Comparison of ENCODE assay signal across 13 mouse cellular contexts in genomic region chr11:106994246-106995085, GRCm38 (mm10). TPM values are rescaled to one million over a fixed set of nuclear protein-coding genes. Genes with fewer than 3 reads are reported as not detected.
DNase-seq lines count a peak whose midpoint lies in the region; ATAC-seq and TF ChIP-seq lines count a peak whose summit lies in the region.
"Had no signal": no experiment of that assay in that cellular context is flagged by ENCODE, and none has a peak within 500 bp of the region (broad histone marks: within the 10 kb centered on the region; RNA-seq: fewer than 3 reads in every experiment).

No protein-coding gene starts in this region.

- no peak overlapping the region for H3K4me2 ChIP-seq in heart, embryonic 12.5 days
- peak overlapping the region; percentile 59 for H3K4me2 ChIP-seq in liver, embryonic 15.5 days
- H3K4me2 ChIP-seq: hindbrain, embryonic 15.5 days; neural tube, embryonic 13.5 days had no signal

- 24% methylated on average over 3 of the region's 3 CpGs for WGBS in heart, embryonic 12.5 days
- 18% methylated on average over 3 of the region's 3 CpGs for WGBS in liver, embryonic 15.5 days (ENCODE audit: insufficient replicate concordance)

- no peak for TF ChIP-seq POLR2A in ES-Bruce4 (IDR thresholded peaks at IDR 0.05; ENCODE audit: insufficient read depth, low read length)

- H3K27ac ChIP-seq in ES-Bruce4 (ENCODE audit: insufficient read depth, low read length): peak overlapping the region; percentile 45; the same call in 1 of the 2 replicates
- H3K27ac ChIP-seq in heart, embryonic 12.5 days (ENCODE audit: poor library complexity, severe bottlenecking): peak overlapping the region; percentile 5; the same call in 1 of the 2 replicates
- H3K27ac ChIP-seq in liver, embryonic 15.5 days (replicated peaks): peak overlapping the region; percentile 48
- H3K27ac ChIP-seq: hindbrain, embryonic 15.5 days; midbrain, embryonic 10.5 days; neural tube, embryonic 13.5 days had no signal

- no peak for TF ChIP-seq EP300 in ES-Bruce4 (IDR thresholded peaks at IDR 0.05; ENCODE audit: insufficient read depth, low read depth, low read length)

- H3K27me3 ChIP-seq in ES-Bruce4 (ENCODE audit: control insufficient read depth, insufficient read depth, low read length, poor library complexity, severe bottlenecking): no peaks in the 10 kb centered on the region
- H3K27me3 ChIP-seq in heart, embryonic 12.5 days (replicated peaks): no peaks in the 10 kb centered on the region
- H3K27me3 ChIP-seq in liver, embryonic 15.5 days: no peaks in the 10 kb centered on the region
- H3K27me3 ChIP-seq: hindbrain, embryonic 15.5 days; neural tube, embryonic 13.5 days had no signal

- peaks cover 89% of the 10 kb centered on the region for H3K36me3 ChIP-seq in ES-Bruce4 (ENCODE audit: control insufficient read depth, insufficient read depth, low read length, poor library complexity, severe bottlenecking)
- H3K36me3 ChIP-seq in heart, embryonic 12.5 days: peaks cover 73% of the 10 kb centered on the region
- peaks cover 79% of the 10 kb centered on the region for H3K36me3 ChIP-seq in liver, embryonic 15.5 days (replicated peaks)

- DNase-seq in 416B (ENCODE audit: low read depth): peak; percentile 82
- no peak for DNase-seq in kidney, postnatal 14 days
- DNase-seq in ovary, adult 18-20 months (ENCODE audit: low spot score): no peak
- DNase-seq in yolk sac, embryonic 10.5 days (ENCODE audit: low spot score): no peak
- no peak for DNase-seq in thymus, adult 18-20 months
- DNase-seq: cerebellum, adult 18-20 months; right cerebral cortex, postnatal 14 days had no signal

- H3K4me3 ChIP-seq in ES-Bruce4 (ENCODE audit: low read depth, low read length): no peak overlapping the region
- no peak overlapping the region for H3K4me3 ChIP-seq in heart, embryonic 12.5 days
- no peak overlapping the region; the same call in 1 of the 2 replicates for H3K4me3 ChIP-seq in liver, embryonic 15.5 days (replicated peaks)
- H3K4me3 ChIP-seq: hindbrain, embryonic 15.5 days; midbrain, embryonic 10.5 days; neural tube, embryonic 13.5 days had no signal

- TF ChIP-seq CTCF in ES-Bruce4 (IDR thresholded peaks at IDR 0.05; ENCODE audit: low read depth, low read length): no peak

- no peaks in the 10 kb centered on the region for H3K9me3 ChIP-seq in ES-Bruce4 (replicated peaks; ENCODE audit: control insufficient read depth, insufficient read depth, low read length, poor library complexity, severe bottlenecking)
- no peaks in the 10 kb centered on the region for H3K9me3 ChIP-seq in heart, embryonic 12.5 days (replicated peaks)
- no peaks in the 10 kb centered on the region for H3K9me3 ChIP-seq in liver, embryonic 15.5 days (replicated peaks)
- H3K9me3 ChIP-seq: hindbrain, embryonic 15.5 days; midbrain, embryonic 10.5 days; neural tube, embryonic 13.5 days had no signal

- H3K9ac ChIP-seq in ES-Bruce4 (ENCODE audit: low read depth, poor library complexity, severe bottlenecking): no peak overlapping the region
- no peak overlapping the region for H3K9ac ChIP-seq in heart, embryonic 12.5 days
- H3K9ac ChIP-seq in liver, embryonic 15.5 days: no peak overlapping the region
- H3K9ac ChIP-seq: hindbrain, embryonic 15.5 days; neural tube, embryonic 13.5 days had no signal

- no peaks in the 10 kb centered on the region for H3K4me1 ChIP-seq in ES-Bruce4 (ENCODE audit: control insufficient read depth, insufficient read depth, low read length)
- H3K4me1 ChIP-seq in heart, embryonic 12.5 days (replicated peaks): peaks cover 30% of the 10 kb centered on the region
- H3K4me1 ChIP-seq in liver, embryonic 15.5 days (replicated peaks): peaks cover 43% of the 10 kb centered on the region

- ATAC-seq in heart, embryonic 12.5 days (ENCODE audit: insufficient number of reproducible peaks, low FRiP score): no peak
- ATAC-seq in liver, embryonic 15.5 days (ENCODE audit: insufficient read depth): peak; percentile 30

RNA-seq across cellular contexts. Expression of gene Kpna2, which starts 4.9 kb away (rescaled TPM):
- polyA plus RNA-seq in ES-Bruce4 (2011; ENCODE audit: insufficient read depth, insufficient read length, low read depth, missing spikeins): 487 and 560 TPM in 2 replicates
- 301 and 321 TPM in 2 replicates for polyA plus RNA-seq in heart, embryonic 12.5 days (2016; fragmentation: Nextera tagmentation; extraction: Ambion mirVana)
- 246 and 250 TPM in 2 replicates for polyA plus RNA-seq in liver, embryonic 15.5 days (2015; fragmentation: Nextera tagmentation; extraction: Ambion mirVana)

RNA-seq across cellular contexts. Expression of gene 1810010H24Rik, which starts 31.0 kb away (rescaled TPM):
- polyA plus RNA-seq in ES-Bruce4 (2011; ENCODE audit: insufficient read depth, insufficient read length, low read depth, missing spikeins): 1.4 and 3.0 TPM in 2 replicates
- 1.1 and 2.2 TPM in 2 replicates for polyA plus RNA-seq in heart, embryonic 12.5 days (2016; fragmentation: Nextera tagmentation; extraction: Ambion mirVana)
- polyA plus RNA-seq in liver, embryonic 15.5 days (2015; fragmentation: Nextera tagmentation; extraction: Ambion mirVana): 4.5 and 5.6 TPM in 2 replicates
